Mouse (Mus musculus) cortical plate, adult 2 months (tissue): ENCODE data around the gene Rab43. TPM values are rescaled to one million over a fixed set of nuclear protein-coding genes. Genes with fewer than 3 reads are reported as not detected.

Source experiments
- H3K27ac ChIP-seq: fragments of 200-500 bp; 2 replicates; pipeline ENCODE4 v1.5.1; 2012; ENCODE audit warnings: low read length, control low read depth, inconsistent platforms; ENCODE audit not compliant: insufficient read depth
- H3K4me1 ChIP-seq: fragments of 200-500 bp; 2 replicates; pipeline ENCODE4 v1.6.1; 2011; ENCODE audit warnings: low read length; ENCODE audit not compliant: control insufficient read depth, insufficient read depth
- H3K4me3 ChIP-seq: fragments of 200-500 bp; 2 replicates; pipeline ENCODE4 v1.5.1; 2011; ENCODE audit warnings: mild to moderate bottlenecking, low read length, control low read depth; ENCODE audit not compliant: insufficient read depth
- CTCF ChIP-seq: fragments of 200-500 bp; IDR thresholded peaks from 2 replicates; pipeline ENCODE4 v1.5.1; 2011; ENCODE audit warnings: mild to moderate bottlenecking, control low read depth, low read length; ENCODE audit not compliant: insufficient read depth; ENCODE audit errors: extremely low read depth
- POLR2A ChIP-seq: fragments of 200-500 bp; IDR thresholded peaks from 2 replicates; pipeline ENCODE4 v1.6.1; 2011; ENCODE audit warnings: mild to moderate bottlenecking, low read length, control low read depth; ENCODE audit not compliant: insufficient read depth; ENCODE audit errors: extremely low read depth
- polyA plus RNA-seq: library from polyadenylated mRNA; depleted of rRNA; stranded (reverse); fragments of >200 nt; gene quantifications from 2 replicates; pipeline ENCODE4 v1.2.3, GENCODE M21; 2012

Gene Rab43
- polyA plus RNA-seq, 1 experiment, result 14.4 TPM

- TF ChIP-seq CTCF, result no peak
- TF ChIP-seq POLR2A, result no peak
- Histone ChIP-seq H3K4me3 (no peak overlapping the region), H3K27ac (no peak overlapping the region), H3K4me1 (no peaks in the 10 kb centered on the region)
Measured at GRCm38 (mm10) chr6:87755196-87755595, 56.8 kb downstream of the Rab43 start.

- Histone ChIP-seq H3K27ac (no peak overlapping the region), H3K4me1 (no peaks in the 10 kb centered on the region), H3K4me3 (no peak overlapping the region)
- TF ChIP-seq CTCF, result no peak
Measured at GRCm38 (mm10) chr6:87751574-87751973, 60.4 kb downstream of the Rab43 start.

DNA sequence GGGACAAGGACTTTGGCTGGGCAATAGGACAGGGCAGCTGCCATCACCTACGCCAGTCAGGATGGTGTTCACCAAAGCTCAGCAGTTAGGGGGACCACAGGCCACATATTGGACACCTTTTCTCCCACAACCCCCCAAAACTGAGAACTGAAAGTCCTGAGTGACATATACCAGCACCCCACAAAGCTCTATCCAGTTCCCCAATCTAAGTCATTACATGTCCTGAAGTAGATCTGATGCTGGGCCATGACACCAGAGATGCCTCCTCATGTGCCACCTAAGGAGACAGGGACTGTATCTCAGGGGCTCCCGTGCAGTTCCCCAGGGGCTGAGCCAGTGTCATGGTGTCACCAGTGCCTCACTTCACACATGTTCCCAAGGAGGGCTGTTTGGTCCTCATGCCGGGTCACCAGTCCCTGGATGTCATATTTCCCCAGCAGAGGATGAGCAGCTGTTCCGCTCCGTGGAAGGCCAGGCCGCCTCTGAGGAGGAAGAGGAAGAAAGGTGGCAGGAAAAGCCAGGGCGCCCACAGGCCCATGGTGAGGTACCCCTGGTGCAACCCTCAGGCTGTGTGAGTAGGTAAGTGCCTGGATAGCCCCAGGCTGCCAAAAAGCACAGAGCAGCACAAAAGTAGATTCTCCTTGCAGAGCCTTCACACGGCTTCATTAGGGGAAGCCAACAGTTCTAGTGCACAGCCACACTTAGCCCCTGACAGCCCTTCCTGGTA is 61.6 kb downstream of the Rab43 start:
- TF ChIP-seq CTCF, result no peak
- no peak for TF ChIP-seq POLR2A
- Histone ChIP-seq H3K27ac (no peak overlapping the region), H3K4me3 (no peak overlapping the region), H3K4me1 (no peaks in the 10 kb centered on the region)

- no peak overlapping the region for H3K4me3 ChIP-seq
- H3K27ac ChIP-seq, result no peak overlapping the region
- no peaks in the 10 kb centered on the region for H3K4me1 ChIP-seq
- no peak for TF ChIP-seq CTCF
- no peak for TF ChIP-seq POLR2A
Measured at GRCm38 (mm10) chr6:87748531-87748930, 63.4 kb downstream of the Rab43 start.

DNA sequence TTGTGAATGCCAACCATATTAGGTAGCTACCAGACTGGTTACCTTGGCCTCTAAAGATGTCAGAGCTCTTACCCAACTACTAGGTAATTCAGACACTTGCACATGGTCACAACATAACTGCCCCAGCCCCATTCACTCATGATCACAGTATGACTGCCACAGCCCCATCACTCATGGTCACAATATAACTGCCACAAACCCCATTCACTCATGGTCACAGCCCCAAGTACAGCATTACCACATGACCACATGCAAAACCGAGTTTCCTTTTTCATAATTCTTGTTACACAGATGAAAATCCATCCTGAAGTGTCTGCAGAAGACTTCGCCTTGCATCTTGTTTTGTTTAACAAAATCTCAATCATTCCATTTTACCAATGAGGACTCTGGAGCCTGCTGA is 63.9 kb downstream of the Rab43 start:
- Histone ChIP-seq H3K4me1 (no peaks in the 10 kb centered on the region), H3K27ac (no peak overlapping the region), H3K4me3 (no peak overlapping the region)
- no peak for TF ChIP-seq POLR2A
- TF ChIP-seq CTCF, result no peak

- H3K27ac ChIP-seq, result no peak overlapping the region
- H3K4me3 ChIP-seq, result no peak overlapping the region
- no peak for TF ChIP-seq POLR2A
- TF ChIP-seq CTCF, result no peak
- H3K4me1 ChIP-seq, result no peaks in the 10 kb centered on the region
Measured at GRCm38 (mm10) chr6:87746849-87747248, 65.1 kb downstream of the Rab43 start.

DNA sequence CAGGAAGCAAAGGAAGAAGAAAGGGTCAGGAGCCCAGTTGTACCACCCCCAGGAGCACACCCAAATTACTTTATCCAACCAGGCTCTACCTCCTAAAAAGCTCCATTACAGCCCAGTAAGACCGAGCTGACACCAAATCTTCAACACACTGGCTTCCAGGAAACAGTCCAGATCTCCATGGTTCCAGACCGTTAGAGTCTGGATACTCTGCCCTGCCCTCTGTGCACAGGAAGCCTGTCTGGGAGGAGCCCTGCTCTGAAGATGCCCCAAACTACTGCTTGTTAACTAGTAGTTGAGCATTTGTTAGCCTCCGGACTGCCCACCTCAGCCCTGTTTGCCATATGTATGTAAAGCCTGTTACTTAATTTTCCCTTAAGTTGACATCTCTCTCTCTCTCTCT is 65.9 kb downstream of the Rab43 start:
- TF ChIP-seq CTCF (no peak), POLR2A (no peak)
- Histone ChIP-seq H3K4me1 (no peaks in the 10 kb centered on the region), H3K27ac (no peak overlapping the region), H3K4me3 (no peak overlapping the region)

DNA sequence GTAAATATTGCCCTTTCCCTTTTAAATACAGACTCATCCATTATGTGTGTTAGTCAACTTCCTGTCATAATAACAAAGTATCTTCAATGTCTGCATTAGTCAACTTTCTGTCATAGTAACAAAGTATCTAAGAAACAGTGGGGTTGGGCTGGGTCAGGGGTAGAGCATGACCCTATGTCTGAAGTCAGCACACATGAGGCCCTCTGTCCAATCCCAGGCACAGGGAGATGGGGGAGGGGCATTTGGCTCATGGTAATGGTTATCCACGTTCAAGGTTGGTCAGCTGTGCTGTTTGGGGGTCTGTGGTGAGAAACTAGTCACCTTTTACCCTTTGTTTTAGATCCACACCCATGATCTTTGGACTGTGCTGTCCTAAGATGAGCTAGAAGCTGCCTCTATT is 66.7 kb downstream of the Rab43 start:
- Histone ChIP-seq H3K4me1 (no peaks in the 10 kb centered on the region), H3K4me3 (no peak overlapping the region), H3K27ac (no peak overlapping the region)
- TF ChIP-seq CTCF, result no peak
- TF ChIP-seq POLR2A, result no peak

DNA sequence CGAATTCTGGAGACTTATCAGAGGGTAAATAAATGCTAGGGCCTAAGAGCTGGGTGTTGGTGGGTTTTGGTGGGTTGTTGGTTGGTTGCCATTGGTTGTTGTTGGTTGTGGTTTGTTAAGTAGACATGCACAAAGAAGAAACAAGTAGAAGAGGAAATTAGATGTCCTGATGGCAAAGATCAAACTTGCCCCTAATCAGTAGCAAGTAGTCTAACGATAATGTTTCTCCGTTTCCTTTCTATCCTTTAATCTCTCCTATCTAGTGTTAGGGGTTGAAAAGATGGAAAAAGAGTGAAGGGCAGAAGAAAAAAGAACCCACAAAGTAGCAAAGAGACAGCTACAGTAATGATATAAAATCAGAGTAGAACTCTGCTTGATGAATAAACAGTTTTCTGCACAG is 67.3 kb downstream of the Rab43 start:
- TF ChIP-seq POLR2A (no peak), CTCF (no peak)
- no peak overlapping the region for H3K27ac ChIP-seq
- H3K4me3 ChIP-seq, result no peak overlapping the region
- no peaks in the 10 kb centered on the region for H3K4me1 ChIP-seq

GRCm38 (mm10) chr6:87743281-87743680 is 68.7 kb downstream of the Rab43 start:
- H3K4me1 ChIP-seq, result no peaks in the 10 kb centered on the region
- TF ChIP-seq POLR2A, result no peak
- TF ChIP-seq CTCF, result no peak
- H3K27ac ChIP-seq, result no peak overlapping the region
- no peak overlapping the region for H3K4me3 ChIP-seq
